Mouse (Mus musculus) cortical plate, adult 2 months (tissue): ENCODE measurements around the gene Mrps9. TPM values are rescaled to one million over a fixed set of nuclear protein-coding genes. Genes with fewer than 3 reads are reported as not detected.

Experiments
- H3K27ac ChIP-seq: fragments of 200-500 bp; 2 replicates; pipeline ENCODE4 v1.5.1; 2012; ENCODE audit warnings: low read length, control low read depth, inconsistent platforms; ENCODE audit not compliant: insufficient read depth
- H3K4me1 ChIP-seq: fragments of 200-500 bp; 2 replicates; pipeline ENCODE4 v1.6.1; 2011; ENCODE audit warnings: low read length; ENCODE audit not compliant: control insufficient read depth, insufficient read depth
- H3K4me3 ChIP-seq: fragments of 200-500 bp; 2 replicates; pipeline ENCODE4 v1.5.1; 2011; ENCODE audit warnings: mild to moderate bottlenecking, low read length, control low read depth; ENCODE audit not compliant: insufficient read depth
- CTCF ChIP-seq: fragments of 200-500 bp; IDR thresholded peaks from 2 replicates; pipeline ENCODE4 v1.5.1; 2011; ENCODE audit warnings: mild to moderate bottlenecking, control low read depth, low read length; ENCODE audit not compliant: insufficient read depth; ENCODE audit errors: extremely low read depth
- POLR2A ChIP-seq: fragments of 200-500 bp; IDR thresholded peaks from 2 replicates; pipeline ENCODE4 v1.6.1; 2011; ENCODE audit warnings: mild to moderate bottlenecking, low read length, control low read depth; ENCODE audit not compliant: insufficient read depth; ENCODE audit errors: extremely low read depth
- polyA plus RNA-seq: library from polyadenylated mRNA; depleted of rRNA; stranded (reverse); fragments of >200 nt; gene quantifications from 2 replicates; pipeline ENCODE4 v1.2.3, GENCODE M21; 2012

The Mrps9 gene
- polyA plus RNA-seq, 1 experiment, result 53.3 TPM

DNA sequence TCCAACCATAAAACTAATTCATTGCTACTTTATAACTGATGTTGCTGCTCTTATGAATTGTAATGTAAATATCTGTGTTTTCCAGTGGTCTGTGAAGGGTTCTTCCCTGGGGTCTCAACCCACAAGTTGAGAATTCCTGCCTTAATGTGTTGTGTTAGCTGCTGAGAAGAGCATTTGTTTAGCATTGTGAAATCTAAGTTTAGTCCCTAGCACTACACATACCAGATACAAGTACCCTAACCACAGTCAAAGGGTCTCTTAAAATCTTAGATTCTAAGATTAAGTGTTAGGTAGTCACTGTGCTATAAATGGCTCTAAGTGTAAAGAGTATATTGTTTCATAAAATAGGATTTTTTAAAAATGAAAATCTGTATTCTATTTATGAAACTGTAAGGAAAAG, 43.7 kb downstream of the Mrps9 start:
- TF ChIP-seq CTCF, result no peak
- no peak for TF ChIP-seq POLR2A
- no peak overlapping the region for H3K27ac ChIP-seq
- H3K4me3 ChIP-seq, result no peak overlapping the region
- no peaks in the 10 kb centered on the region for H3K4me1 ChIP-seq

DNA sequence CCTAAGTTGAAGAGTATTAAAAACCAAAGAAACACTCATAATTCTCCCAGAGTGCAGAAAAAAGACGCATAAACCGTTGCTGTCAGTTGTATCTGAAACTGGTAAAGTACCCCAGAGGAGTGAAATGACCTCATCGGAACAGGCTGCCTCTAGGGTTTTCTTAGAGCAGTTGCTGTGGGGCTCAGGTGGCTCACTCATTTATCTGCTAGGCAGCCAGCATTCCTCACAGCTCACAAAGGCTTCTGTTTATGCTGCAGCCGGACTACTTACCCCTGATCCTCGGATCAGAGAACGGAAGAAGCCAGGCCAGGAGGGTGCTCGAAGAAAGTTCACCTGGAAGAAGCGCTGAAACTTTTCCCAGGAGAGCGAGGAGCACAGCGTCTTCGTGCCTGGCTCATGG, 54.1 kb downstream of the Mrps9 start:
- no peak for TF ChIP-seq CTCF
- no peak for TF ChIP-seq POLR2A
- H3K4me3 ChIP-seq, result no peak overlapping the region

DNA sequence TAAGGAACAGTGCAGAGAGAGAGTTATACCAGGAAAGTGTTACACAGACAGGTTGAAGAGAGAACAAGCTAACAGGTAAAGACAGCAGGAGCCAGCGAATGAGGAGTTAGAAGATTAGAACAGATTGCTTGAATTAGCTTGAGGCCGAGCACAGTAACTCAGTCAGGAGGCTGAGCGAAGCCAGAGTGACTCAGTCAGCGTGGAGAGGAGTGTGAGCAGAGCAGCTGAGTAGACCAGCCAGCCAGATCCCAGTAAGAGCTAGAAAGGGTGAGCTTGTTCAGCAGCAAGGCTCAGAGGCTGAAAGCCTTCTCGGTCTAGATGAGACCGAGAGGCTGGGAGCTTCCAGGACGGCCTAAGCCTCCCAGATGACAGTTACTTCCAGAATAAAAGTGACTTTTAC, 55.7 kb downstream of the Mrps9 start:
- no peaks in the 10 kb centered on the region for H3K4me1 ChIP-seq
- TF ChIP-seq CTCF (no peak), POLR2A (no peak)
- no peak overlapping the region for H3K4me3 ChIP-seq
- H3K27ac ChIP-seq, result no peak overlapping the region

More for the DNA sequence above, 54.1 kb downstream of the Mrps9 start:
- no peaks in the 10 kb centered on the region for H3K4me1 ChIP-seq
- no peak overlapping the region for H3K27ac ChIP-seq

DNA sequence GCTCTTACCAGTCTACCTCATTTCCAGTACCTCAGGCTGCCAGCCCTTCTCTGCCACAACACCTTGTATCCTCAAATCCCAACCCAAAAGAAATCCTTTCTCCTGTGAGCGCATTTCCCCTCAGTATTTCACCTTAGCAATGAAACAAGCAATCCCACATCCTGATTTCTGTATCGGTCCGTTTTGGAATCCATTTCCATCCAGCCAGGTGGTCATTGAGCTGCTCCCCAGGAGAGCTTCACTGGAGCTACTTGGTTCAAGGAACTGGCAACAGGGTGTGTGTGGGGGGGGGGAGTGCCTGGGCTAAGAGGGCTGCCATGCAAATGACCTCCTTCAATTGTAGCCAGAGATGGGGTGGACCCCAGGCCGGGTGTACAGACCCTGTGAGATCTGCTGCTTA, 56.1 kb downstream of the Mrps9 start:
- Histone ChIP-seq H3K4me1 (no peaks in the 10 kb centered on the region), H3K4me3 (no peak overlapping the region), H3K27ac (no peak overlapping the region)
- no peak for TF ChIP-seq POLR2A
- TF ChIP-seq CTCF, result no peak

DNA sequence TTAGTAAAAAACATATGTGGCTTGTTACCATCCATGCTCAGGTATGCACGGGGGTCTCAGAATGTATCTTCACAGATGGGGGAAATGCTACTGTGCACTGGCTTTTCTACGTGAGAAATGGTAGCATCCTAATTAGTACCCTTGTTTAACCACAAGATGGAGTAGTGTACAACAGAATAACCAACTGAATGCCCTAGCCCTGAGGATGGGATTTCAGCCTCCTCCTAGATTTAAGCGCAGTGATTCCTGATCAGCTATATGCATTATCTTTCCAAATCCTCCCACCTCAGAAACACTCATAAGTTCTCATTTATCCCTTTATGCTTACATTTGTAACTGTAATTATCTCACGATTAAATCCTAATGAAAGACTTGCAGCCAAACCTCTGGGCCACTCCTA, 64.0 kb downstream of the Mrps9 start:
- peak; percentile 51; the same call in 1 of the 2 replicates for TF ChIP-seq CTCF
- no peak for TF ChIP-seq POLR2A
- H3K4me1 ChIP-seq, result no peaks in the 10 kb centered on the region; the same call in 1 of the 2 replicates
- no peak overlapping the region for H3K27ac ChIP-seq
- H3K4me3 ChIP-seq, result no peak overlapping the region

DNA sequence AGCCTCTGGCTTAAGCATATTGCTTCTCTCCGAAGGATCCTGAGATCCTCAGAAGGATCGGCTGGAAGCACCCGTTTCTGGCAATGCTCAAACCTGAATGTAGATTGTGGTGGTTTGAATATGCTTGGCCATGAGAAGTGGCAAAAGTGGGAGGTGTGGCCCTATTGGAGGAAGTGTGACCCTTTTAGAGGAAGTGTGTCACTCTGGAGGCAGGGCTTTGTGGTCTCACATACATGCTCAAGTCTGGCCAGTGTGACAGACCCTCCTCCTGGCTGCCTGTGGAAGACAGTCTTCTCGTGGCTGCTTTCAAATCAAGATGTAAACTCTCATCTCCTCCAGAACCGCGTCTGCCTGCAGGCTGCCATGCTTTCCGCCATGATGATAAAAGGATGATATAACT, 65.7 kb downstream of the Mrps9 start:
- Histone ChIP-seq H3K4me1 (no peaks in the 10 kb centered on the region; the same call in 1 of the 2 replicates), H3K27ac (no peak overlapping the region), H3K4me3 (no peak overlapping the region)
- no peak for TF ChIP-seq CTCF

DNA sequence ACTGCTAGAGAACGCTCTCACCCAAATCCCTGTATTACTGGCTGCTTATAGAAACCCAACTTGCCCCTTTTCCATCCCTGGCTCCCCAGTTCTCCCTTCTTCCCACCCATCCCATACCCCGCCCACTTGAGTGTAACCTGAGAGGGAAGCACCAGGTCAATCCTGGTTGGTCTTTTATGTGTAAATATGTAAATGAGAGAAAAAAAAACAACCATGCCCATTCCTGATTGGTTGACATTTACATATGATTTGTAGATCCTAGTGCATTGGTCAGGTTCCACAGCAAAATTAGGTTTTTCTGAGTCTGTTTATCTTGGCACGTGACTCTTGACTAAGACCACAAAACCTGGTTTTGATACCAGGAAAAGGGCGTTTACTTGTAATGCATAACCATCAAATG, 66.9 kb downstream of the Mrps9 start:
- TF ChIP-seq POLR2A (no peak), CTCF (no peak)
- Histone ChIP-seq H3K4me1 (no peaks in the 10 kb centered on the region; the same call in 1 of the 2 replicates), H3K4me3 (no peak overlapping the region), H3K27ac (no peak overlapping the region)

DNA sequence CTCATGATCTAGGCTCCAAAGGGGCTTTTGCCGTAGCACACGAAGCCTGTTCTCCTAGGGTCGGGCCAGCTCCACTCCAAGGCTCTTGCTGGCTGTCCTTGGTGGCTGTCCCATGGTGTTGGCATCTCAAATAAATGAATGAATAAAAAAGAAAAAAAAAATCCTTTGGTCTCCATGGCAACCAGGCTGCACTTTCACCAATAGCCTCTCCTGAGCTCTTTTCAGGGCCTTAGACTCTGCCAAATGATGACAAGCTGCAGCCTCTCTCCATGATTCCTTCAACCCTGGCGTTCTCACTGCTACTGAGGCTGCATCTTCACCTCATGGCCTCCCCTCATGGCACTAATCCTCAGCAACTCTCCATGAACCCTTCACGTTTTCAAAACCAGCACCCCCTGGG, 72.9 kb downstream of the Mrps9 start:
- H3K4me1 ChIP-seq, result peaks cover 2% of the 10 kb centered on the region; the same call in 1 of the 2 replicates
- no peak for TF ChIP-seq POLR2A
- no peak for TF ChIP-seq CTCF
- H3K27ac ChIP-seq, result no peak overlapping the region
- no peak overlapping the region for H3K4me3 ChIP-seq

DNA sequence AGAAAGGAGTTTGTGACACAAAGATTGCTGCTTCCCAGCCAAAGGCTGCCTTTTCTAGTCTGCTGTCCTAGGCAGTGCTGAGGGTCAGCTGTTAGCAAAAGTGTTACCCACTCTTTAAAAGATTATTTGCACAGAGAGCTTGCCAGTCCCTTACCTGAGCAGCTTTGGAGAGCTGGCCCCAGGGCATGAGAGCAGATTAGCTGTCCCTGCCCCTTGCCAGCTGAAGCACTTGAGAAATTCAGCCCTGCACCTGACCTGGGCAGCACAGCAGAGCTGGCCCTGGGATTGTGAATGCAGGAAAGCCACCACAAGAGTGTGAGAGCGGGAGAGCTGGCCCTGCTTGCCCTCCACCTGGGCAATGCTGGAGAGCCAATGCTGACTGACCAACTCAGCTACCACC, 82.6 kb downstream of the Mrps9 start:
- no peak for TF ChIP-seq CTCF
- TF ChIP-seq POLR2A, result no peak
- Histone ChIP-seq H3K27ac (no peak overlapping the region), H3K4me3 (no peak overlapping the region), H3K4me1 (no peaks in the 10 kb centered on the region)

DNA sequence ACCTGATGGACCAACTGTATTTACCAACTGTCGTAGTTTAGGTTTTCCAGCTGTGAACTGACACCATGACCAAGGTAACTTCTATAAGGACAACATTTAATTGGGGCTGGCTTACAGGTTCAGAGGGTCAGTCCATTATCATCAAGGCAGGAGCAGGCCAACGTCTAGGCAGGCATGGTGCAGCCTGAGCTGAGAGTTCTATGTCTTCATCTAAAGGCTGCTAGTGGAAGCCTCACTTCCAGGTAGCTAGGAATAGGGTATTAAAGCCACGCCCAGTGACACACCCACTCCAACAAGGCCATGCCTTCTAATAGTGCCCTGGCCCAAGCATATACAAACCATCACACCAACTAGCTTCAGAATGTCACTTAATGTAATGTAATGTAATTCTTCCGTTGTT, 97.5 kb downstream of the Mrps9 start:
- Histone ChIP-seq H3K27ac (no peak overlapping the region), H3K4me3 (no peak overlapping the region), H3K4me1 (no peaks in the 10 kb centered on the region)
- no peak for TF ChIP-seq POLR2A
- no peak for TF ChIP-seq CTCF
